Mouse (Mus musculus) urinary bladder, postnatal 14 days (tissue): Measurements from ENCODE around the gene Defb43.

Source experiments
- DNase-seq: peaks from one replicate; pipeline ENCODE4 v3.0.0; 2021; ENCODE audit warnings: low spot score

Gene Defb43

GRCm38 (mm10) chr14:63066630-63067310 is 55.2 kb downstream of the Defb43 start:
- peak; percentile 74 for DNase-seq
